Mouse (Mus musculus) layer of hippocampus, adult 11-12 months (tissue): ENCODE measurements around the gene Slc12a1.

Experiments
- DNase-seq: peaks from one replicate; pipeline ENCODE4 v3.0.0; 2022; ENCODE audit warnings: low spot score

The Slc12a1 gene

GRCm38 (mm10) chr2:125254630-125255029 lies 102.3 kb downstream of the Slc12a1 start:
- DNase-seq = no peak

GRCm38 (mm10) chr2:125255886-125256285 lies 103.6 kb downstream of the Slc12a1 start:
- DNase-seq = no peak

GRCm38 (mm10) chr2:125259230-125260120 lies 107.2 kb downstream of the Slc12a1 start:
- DNase-seq = peak; percentile 23

GRCm38 (mm10) chr2:125260326-125260725 lies 108.0 kb downstream of the Slc12a1 start:
- no peak for DNase-seq

GRCm38 (mm10) chr2:125263056-125263455 lies 110.8 kb downstream of the Slc12a1 start:
- no peak for DNase-seq

- no peak for DNase-seq
Measured at GRCm38 (mm10) chr2:125263753-125264152, 111.4 kb downstream of the Slc12a1 start.

GRCm38 (mm10) chr2:125268876-125269275 lies 116.6 kb downstream of the Slc12a1 start:
- DNase-seq = no peak

GRCm38 (mm10) chr2:125275617-125276016 lies 123.3 kb downstream of the Slc12a1 start:
- no peak for DNase-seq

- DNase-seq = no peak
Measured at GRCm38 (mm10) chr2:125276692-125277091, 124.4 kb downstream of the Slc12a1 start.

GRCm38 (mm10) chr2:125278474-125278873 lies 126.2 kb downstream of the Slc12a1 start:
- no peak for DNase-seq
